Mouse (Mus musculus): Measurements from ENCODE around the gene 9230112D13Rik.

- no peak for TF ChIP-seq CTCF (IDR thresholded peaks at IDR 0.05; ENCODE audit: low read depth)
- TF ChIP-seq EP300 (IDR thresholded peaks at IDR 0.05; ENCODE audit: low read depth): no peak
Observed at GRCm38 (mm10) chr14:34466291-34466690, 56.3 kb downstream of the 9230112D13Rik start.
